Mouse (Mus musculus): ENCODE results near the gene Mras. TPM values are rescaled to one million over a fixed set of nuclear protein-coding genes. Genes with fewer than 3 reads are reported as not detected.

Gene Mras
- polyA plus RNA-seq, 1 experiment from 2014 or later: 11.9 TPM

DNA sequence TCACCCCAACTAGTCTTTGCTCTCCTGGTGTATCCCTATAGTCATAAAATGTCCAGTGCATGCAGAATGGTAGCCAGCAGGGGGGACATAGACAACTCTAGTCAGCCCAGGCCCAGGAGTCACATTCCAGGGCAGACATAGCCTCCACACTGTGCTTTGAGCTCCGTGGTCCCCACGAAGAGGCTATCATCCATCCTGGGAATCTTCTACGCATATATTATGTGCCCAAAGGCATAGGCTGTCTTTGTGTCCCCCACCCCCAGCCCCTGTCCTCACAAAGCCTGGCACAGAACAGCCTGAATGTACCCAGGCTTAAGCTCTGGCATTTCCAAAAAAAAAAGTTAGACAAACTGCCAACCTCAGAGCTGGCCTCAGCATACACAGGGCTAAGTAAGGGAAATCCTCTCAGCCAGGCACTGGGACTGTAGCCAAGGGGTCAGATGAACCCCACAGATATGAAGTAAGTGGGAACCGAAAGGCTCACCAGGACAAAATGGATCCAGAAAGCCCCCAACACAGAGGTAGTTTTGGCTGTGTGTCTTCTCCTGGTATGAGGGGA, 19.8 kb downstream of the Mras start:
- no peak for DNase-seq (ENCODE audit: low spot score)

DNA sequence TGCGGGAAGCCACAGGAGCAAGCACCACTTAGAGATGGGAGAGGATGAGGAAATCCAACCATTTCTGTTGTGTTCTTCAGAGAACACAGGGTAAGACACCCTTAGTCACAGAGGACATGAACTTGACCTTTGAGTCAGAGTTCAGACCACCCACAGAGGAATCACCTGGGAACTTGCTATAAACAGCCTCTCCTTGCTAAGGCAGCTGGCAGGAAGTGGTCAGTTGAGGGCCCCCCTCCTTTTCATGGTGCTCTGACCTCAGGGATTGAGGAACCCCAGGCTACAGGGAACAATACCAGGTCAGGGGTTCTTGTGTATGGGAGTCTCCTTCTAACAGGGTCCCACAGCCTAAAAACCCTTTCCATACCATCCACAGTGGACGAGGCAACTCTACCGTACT, 20.4 kb downstream of the Mras start:
- DNase-seq (ENCODE audit: low spot score): no peak

DNA sequence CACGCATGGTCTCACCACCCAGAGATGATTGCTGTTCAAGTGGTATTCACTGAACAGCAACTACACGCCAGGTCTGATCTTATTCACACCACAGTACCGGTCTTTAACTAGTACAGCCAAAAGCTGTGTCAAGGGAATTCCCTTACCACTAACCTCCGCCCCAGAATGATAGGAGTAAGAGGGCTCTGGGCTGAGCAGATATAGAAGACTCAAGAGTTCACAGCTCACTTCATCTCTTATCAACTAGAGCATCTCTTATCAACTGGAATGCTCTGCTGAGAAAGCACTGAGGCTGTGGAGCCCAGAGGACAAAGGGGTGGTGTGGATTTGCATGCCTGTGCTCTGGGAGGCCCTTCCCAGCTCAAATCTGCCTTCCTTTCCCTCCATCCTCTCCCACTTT, 25.4 kb downstream of the Mras start:
- DNase-seq (ENCODE audit: low spot score): no peak

DNA sequence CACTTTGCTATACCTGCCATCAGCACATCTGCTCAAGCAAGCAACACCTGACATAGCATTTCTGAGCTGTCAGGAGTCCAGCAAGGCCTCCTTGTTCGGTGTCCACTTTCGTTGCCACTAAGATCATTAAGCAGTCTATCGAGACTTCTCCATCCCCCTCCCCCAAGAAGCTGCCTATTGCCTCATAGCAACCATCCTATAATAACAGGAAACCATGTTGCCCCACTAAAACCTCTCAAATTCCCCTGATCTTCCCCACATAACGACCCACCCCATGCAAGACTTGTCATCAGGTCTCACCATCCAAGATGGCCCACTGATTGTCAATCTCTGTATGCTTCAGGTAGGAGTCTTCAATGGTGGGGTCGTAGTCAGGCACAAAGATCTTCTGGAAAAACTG, 26.1 kb downstream of the Mras start:
- no peak for DNase-seq (ENCODE audit: low spot score)

GRCm38 (mm10) chr9:99409280-99409679, 27.9 kb downstream of the Mras start:
- no peak for DNase-seq (ENCODE audit: low spot score)

DNA sequence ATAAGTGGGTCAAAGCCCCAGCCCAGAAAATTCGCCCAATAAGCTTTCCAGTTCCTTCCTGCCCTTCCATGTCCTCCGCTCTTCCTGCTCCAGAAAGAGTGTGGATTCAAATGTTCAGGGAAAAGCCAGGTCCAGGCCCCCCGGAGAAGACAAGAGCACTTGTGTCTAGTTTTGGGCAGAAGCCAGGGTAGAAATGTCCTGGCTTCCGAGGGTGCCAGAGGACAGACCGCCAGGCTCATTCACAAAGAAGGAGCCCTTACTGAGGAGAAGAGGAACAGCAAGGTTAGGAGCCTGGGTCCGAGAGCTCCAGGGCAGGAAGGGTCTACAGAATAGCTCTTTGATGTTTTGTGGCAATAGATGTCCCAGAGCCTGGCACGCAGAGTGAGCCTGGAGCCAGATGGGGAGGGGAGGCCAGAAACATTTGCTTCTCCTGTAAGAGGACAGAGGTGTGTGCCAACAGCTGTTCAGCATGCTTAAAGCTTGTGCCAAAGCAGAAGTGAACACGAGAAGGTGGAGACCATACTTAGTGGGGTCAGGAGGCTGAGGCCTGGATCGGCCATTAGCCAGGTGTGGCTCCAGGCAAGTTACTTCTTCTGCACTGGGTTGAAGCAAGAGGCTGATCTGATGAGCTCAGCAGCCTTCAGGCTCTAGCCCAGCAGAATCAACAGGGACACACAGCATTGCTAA, 35.8 kb downstream of the Mras start:
- DNase-seq (ENCODE audit: low spot score): no peak

DNA sequence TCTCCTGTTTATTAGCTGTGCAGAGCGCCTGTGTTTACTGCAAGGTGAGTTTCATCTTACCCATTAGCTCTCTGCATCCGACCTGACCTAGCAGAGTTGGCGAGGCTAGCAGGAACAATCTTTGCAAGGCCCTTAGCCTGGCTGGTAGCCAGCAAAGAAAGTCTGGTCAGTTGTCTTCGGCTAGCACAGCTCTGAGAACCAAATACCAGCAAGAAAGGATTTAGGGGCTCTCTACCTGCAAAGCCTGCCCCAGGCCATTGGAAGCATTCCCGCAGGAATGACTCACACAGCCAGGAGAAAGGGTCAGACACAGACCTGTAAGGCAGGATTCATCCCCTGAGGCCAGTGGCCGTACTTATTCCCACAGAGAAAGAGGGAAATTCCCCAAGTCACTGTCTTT, 36.4 kb downstream of the Mras start:
- no peak for DNase-seq (ENCODE audit: low spot score)

DNA sequence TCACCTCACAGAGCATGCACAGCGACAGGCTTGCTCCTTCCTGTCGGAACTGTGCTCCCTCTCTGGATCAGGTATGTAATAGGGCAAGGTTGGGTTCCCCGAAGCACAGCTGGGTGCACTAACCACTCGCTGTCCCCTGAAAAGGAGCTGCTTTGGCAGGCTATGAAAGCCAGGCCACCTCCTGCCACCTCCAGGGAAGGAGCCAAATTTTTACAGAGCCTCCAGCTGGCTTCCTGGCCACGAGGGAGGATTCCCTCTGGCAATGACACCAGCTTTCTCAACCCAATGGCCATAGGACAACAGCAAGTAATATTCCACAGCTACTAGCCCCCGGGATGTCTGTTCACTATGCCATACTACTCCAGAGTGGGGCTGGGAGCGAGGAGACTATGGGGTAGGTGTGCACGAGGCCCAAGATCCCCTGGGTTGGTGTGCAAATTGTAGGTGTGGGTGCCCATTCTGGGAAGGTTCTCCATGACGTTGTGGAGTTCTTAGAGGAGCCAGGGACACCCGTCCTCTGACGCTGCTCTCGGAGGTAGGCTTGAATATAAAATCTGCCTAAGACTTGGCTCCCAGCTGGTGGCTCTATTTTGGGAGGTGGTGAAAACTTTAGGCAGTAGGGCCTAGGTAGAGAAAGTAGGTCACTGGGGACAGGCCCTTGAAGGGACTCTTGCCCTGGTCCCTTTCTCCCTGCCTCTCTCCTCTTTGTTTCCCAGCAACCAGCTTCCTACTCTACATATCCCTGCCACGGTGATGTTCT, 39.9 kb downstream of the Mras start:
- no peak for DNase-seq (ENCODE audit: low spot score)

GRCm38 (mm10) chr9:99394366-99394765, 42.8 kb downstream of the Mras start:
- no peak for DNase-seq (ENCODE audit: low spot score)

DNA sequence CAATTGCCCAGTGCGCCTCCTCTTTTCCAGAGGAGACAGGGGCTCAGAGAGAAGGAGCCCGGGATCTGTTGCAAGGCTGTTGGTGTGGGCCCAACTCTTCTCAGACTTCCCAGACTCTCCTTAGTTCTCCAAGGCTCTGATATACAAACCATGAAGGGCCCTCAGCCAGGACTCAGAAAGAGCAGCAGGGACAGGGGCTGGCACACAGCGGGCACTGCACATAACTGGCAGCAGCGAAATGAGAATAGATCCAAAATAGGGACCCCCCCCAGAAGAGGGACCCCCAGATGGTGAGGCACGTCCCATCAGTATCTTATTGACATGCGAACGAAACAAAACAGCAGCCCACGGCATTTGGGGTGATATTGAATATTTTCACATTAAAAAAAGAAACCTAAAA, 44.0 kb downstream of the Mras start:
- DNase-seq (ENCODE audit: low spot score): no peak

DNA sequence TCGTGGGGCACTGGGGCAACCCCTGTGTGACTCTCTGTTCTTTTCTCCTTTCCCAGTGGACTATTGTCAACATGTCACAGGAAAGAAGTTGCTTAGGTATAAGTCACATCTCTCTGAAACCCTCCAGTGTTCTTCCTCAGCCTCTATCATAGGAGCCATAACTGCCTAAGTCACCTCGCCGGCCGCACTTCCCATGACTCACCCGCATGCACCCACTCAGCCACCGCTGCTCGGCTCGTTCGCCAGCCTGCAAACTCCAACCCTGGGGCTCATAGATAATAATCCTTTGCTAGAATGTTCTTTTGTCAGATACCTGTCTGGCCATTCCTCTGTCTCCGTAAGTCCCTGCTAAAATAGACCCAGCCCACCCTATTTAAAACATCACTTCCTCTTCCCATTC, 45.6 kb downstream of the Mras start:
- no peak for DNase-seq (ENCODE audit: low spot score)

DNA sequence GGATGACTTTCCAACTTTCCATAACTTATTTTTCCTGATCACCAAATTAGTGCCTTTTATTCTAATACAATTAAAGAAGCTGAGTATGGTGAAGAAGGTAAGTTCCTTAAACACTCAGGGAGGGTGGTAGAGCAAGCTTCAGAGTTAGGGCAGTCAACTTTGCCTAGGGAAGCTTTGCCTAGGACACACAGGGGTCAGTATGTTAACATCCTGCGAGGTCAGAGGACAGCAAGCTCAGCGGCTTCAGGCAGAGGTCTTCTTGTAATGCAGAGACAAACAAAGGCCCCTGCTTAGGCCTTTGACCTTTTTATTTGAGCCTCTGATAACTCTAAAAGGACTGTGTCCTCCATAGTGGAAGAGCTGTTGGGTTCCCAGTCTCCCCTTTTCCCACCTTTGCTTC, 46.5 kb downstream of the Mras start:
- DNase-seq (ENCODE audit: low spot score): no peak

- no peak for DNase-seq (ENCODE audit: low spot score)
These were observed 47.0 kb downstream of the Mras start for GRCm38 (mm10) chr9:99390201-99390600.

DNA sequence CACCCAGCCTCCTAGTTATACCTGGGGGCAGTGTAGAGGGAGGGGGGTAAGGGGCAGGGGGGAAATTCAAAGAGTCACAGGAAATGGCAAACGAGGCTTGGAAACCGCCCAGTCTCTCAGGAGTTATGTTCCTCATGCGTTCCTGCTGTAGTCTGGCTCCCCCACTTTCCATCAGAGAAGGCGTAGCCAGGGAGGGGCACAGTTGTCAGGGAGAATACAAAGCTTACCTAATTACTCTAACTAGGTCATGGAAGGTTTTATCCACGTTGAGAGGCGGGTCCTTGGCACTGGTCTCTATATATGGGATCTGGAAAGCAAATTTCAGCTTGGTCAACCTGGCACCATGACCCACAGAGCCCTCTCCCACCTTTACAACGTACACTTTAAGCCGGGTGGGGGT, 47.7 kb downstream of the Mras start:
- no peak for DNase-seq (ENCODE audit: low spot score)

DNA sequence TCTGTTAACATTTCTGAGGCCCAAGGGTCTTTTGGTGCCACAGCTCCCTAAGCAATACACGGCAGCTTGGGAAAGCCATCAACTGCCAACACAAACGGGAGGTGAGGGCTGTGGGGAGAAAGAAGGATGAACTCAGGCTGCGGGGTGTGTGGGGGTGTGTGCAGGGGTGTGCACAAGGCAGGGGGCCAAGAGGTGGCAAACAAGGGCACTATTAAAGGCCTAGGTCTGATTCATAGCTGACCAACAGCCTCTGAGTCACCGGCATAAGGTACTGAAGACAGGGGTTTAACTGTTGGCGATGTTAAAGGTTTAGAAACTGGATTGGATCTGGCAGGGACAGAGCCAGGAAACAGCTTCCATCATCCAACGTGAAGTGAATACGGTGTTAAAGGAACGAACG, 48.3 kb downstream of the Mras start:
- DNase-seq (ENCODE audit: low spot score): no peak

GRCm38 (mm10) chr9:99388078-99388477, 49.1 kb downstream of the Mras start:
- no peak for DNase-seq (ENCODE audit: low spot score)

DNA sequence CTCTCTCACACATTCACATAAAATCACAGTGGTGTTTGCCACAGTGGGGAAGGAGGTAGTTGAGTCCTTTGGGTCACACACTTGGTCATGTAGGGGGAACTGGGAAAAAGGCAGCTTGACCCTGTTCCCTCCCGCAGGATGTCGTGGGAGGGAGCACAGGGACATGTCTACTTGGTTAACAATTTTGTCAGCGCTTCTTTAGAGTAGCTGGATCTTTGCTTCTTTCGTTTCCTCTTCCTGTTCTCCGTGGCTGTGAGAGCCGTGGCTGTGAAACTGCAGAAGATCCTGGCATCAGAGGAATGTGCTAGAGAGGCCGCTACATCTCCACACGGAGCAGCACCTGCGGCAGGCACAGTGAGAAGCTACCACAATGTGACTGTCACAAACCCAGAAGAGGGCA, 54.6 kb downstream of the Mras start:
- DNase-seq (ENCODE audit: low spot score): no peak

DNA sequence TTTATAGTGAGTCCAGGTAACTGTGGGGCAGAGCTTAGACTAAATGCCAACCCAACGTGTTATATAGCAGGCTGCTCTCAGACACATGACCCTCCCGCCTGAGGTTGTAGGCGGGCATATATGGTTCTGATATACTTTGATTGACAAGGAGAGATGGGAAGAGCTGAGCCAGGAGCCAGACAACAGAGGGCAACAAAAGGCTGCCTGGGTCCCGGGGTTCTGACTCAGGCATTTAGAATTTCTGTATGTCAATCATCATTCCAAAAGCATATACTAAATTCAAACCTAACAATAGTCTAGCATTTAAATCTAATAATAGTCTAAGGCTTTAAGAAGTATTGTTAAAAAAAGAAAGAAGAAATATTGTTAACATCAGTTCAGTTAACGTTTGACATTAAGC, 58.0 kb downstream of the Mras start:
- no peak for DNase-seq (ENCODE audit: low spot score)

DNA sequence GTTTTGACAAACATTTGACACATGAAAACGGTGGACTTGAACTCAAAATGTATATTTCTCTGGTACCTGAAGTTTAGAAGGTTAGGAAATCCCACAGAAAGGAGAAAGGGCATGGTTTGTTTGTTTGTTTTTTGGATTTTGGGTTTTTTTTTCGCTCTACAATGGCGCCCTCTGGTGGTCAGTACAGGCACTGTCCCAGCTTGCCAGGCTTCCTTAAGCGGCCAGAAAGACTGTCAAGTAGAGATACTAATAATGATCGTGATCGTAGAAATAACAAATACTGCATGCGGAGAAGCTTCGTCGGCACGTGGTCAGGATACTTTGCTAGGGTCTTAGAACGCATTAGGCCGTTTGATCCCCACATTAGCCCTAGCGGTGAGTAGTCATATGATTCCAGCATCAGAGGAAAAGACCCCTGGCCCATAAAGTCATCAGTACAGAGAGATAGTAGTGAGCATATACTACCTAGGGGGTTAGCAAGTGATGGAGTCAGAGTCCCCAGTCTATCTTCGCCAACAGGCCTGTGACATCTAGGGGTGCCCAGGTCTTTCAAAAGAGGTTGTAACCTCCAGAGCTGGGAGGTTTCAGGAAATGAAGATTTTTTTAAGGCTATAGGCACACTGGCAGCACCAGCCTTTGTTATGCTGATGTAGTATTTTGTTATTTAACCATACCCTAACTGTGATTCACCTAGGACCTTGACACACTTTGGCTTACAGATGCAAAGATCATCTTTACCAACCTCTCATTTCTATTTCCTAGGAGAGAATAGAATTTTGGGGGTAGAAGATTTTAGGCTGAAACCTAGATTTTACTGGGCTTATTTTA, 60.4 kb downstream of the Mras start:
- peak; percentile 44 for DNase-seq (ENCODE audit: low spot score)

GRCm38 (mm10) chr9:99368431-99368830, 68.8 kb downstream of the Mras start:
- no peak for DNase-seq (ENCODE audit: low spot score)

DNA sequence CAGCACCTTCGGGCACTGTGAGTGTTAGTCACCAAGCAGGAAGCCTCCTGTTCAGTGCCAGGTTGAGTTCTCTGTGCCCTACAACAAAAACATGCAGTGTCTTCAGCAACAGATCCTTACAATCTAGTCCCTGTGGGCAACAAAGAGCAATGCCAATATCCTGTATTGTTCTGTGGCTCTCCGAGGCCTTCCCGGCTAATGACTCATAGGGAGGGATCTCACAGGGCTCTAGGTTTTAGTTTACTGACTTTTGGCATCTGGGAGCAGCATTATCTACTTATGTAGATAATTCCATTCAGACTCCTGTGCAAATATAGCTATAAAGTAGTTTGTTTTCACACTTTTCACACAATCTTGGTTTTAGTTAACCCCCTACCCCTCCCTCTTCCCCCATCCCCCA, 71.3 kb downstream of the Mras start:
- no peak for DNase-seq (ENCODE audit: low spot score)

- no peak for DNase-seq (ENCODE audit: low spot score)
These were observed 74.1 kb downstream of the Mras start for GRCm38 (mm10) chr9:99363076-99363475.

All from thymus, postnatal 0 days (tissue).